Mouse (Mus musculus): ENCODE results near the gene Gm45021. TPM values are rescaled to one million over a fixed set of nuclear protein-coding genes. Genes with fewer than 3 reads are reported as not detected.

The Gm45021 gene
- total and polyA plus RNA-seq, 3 experiments, result not detected

- peaks cover 4% of the 10 kb centered on the region for H3K9me3 ChIP-seq (replicated peaks; ENCODE audit: low read length)
- peaks cover 0 to 4% of the 10 kb centered on the region in 2 experiments; a peak in 1 of 4 replicates for H3K4me1 ChIP-seq (ENCODE audit: control insufficient read depth in 1 of 2, insufficient read depth in 2 of 2)
- DNase-seq (ENCODE audit: extremely low read depth), result no peak
- H3K4me2 ChIP-seq (ENCODE audit: insufficient read depth, low read depth, poor library complexity, severe bottlenecking), result no peak overlapping the region
- no peak overlapping the region for H3K4me3 ChIP-seq (replicated peaks in 1 of 3; ENCODE audit: low read depth in 2 of 3, low read length in 2 of 3, poor library complexity in 1 of 3)
- no peaks in the 10 kb centered on the region for H3K27me3 ChIP-seq (replicated peaks)
- TF ChIP-seq ZC3H11A (IDR thresholded peaks at IDR 0.05; ENCODE audit: low read depth, low read length) (no peak), POLR2A (IDR thresholded peaks at IDR 0.05; ENCODE audit: low read depth, low read length) (no peak), TCF12 (IDR thresholded peaks at IDR 0.05; ENCODE audit: low read depth, low read length) (no peak), MXI1 (IDR thresholded peaks at IDR 0.05; ENCODE audit: low read depth, low read length) (no peak), GABPA (IDR thresholded peaks at IDR 0.05; ENCODE audit: insufficient replicate concordance, low read depth, low read length) (no peak), SIN3A (IDR thresholded peaks at IDR 0.05; ENCODE audit: low read length) (no peak), MAFK (IDR thresholded peaks at IDR 0.05; ENCODE audit: insufficient replicate concordance, low read length) (no peak), MYC (IDR thresholded peaks at IDR 0.05; ENCODE audit: low read depth, low read length) (no peak), ZMIZ1 (IDR thresholded peaks at IDR 0.05; ENCODE audit: low read depth, low read length) (no peak), ETS1 (conservative IDR thresholded peaks at IDR 0.05; ENCODE audit: low read depth, low read length) (no peak), UBTF (IDR thresholded peaks at IDR 0.05; ENCODE audit: low read depth, low read length) (no peak), ELF1 (IDR thresholded peaks at IDR 0.05; ENCODE audit: low read depth, low read length) (no peak), MEF2A (IDR thresholded peaks at IDR 0.05; ENCODE audit: borderline replicate concordance, low read depth, low read length) (no peak), IRF4 (IDR thresholded peaks at IDR 0.05; ENCODE audit: low read depth, low read length) (no peak), USF1 (IDR thresholded peaks at IDR 0.05; ENCODE audit: low read depth, low read length) (no peak), POLR2AphosphoS2 (IDR thresholded peaks at IDR 0.05; ENCODE audit: low read depth, low read length) (no peak), RCOR1 (conservative IDR thresholded peaks at IDR 0.05; ENCODE audit: low read depth, low read length) (no peak), MAX (IDR thresholded peaks at IDR 0.05; ENCODE audit: low read length) (no peak), JUN (IDR thresholded peaks at IDR 0.05; ENCODE audit: insufficient read depth, low read depth, low read length) (no peak)
- no peak overlapping the region for H3K9ac ChIP-seq (ENCODE audit: insufficient read depth, low read depth)
- H3K36me3 ChIP-seq (replicated peaks in 1 of 2; ENCODE audit: control insufficient read depth in 1 of 2, insufficient read depth in 1 of 2, low read length in 1 of 2), result peaks cover 3 to 36% of the 10 kb centered on the region in 2 experiments
- dilution Hi-C loops (cut with MboI; ENCODE audit: extremely low pct_ligation_motif_present, extremely low pct_unique_long_range_greater_than_20kb, low sequenced_read_pairs) (no loop called here), in situ Hi-C loops (cut with MboI; ENCODE audit: low pct_ligation_motif_present, low pct_unique_long_range_greater_than_20kb, low sequenced_read_pairs) (no loop called here)
- no peaks in the 10 kb centered on the region for H3K79me2 ChIP-seq (replicated peaks; ENCODE audit: control insufficient read depth, extremely low read depth, insufficient read depth, poor library complexity, severe bottlenecking)
- H3K27ac ChIP-seq (ENCODE audit: insufficient read depth, low read depth), result no peak overlapping the region
Measured at GRCm38 (mm10) chr6:48568036-48568984, 21.1 kb upstream of the Gm45021 start.
